Mouse (Mus musculus) stomach, embryonic 14.5 days (tissue): ENCODE data around the gene Slc38a7. TPM values are rescaled to one million over a fixed set of nuclear protein-coding genes. Genes with fewer than 3 reads are reported as not detected.

Experiments
- ATAC-seq: fragments of 200-750 bp; cut with Nextera tagmentation; 2 replicates; pipeline ENCODE4 v1.8.0; 2017; ENCODE audit warnings: low read depth, moderate TSS enrichment; ENCODE audit not compliant: insufficient number of reproducible peaks, insufficient read depth, low FRiP score
- H3K27ac ChIP-seq: fragments of 300-500 bp; sonication (generic); 2 replicates; pipeline ENCODE4 v1.5.1; 2014; ENCODE audit warnings: mild to moderate bottlenecking, low read length, moderate library complexity, mixed read lengths
- H3K27me3 ChIP-seq: fragments of 300-500 bp; sonication (generic); 2 replicates; pipeline ENCODE4 v1.6.1; 2014; ENCODE audit warnings: low read length, control low read depth, mixed read lengths; ENCODE audit not compliant: control insufficient read depth, insufficient read depth
- H3K36me3 ChIP-seq: fragments of 300-500 bp; sonication (generic); 2 replicates; pipeline ENCODE4 v1.6.1; 2014; ENCODE audit warnings: mild to moderate bottlenecking, control low read depth, low read length, moderate library complexity, mixed read lengths; ENCODE audit not compliant: control insufficient read depth, insufficient read depth
- H3K4me1 ChIP-seq: fragments of 300-500 bp; sonication (generic); 2 replicates; pipeline ENCODE4 v1.6.1; 2014; ENCODE audit warnings: low read length, control low read depth, mixed read lengths; ENCODE audit not compliant: control insufficient read depth, insufficient read depth
- H3K4me2 ChIP-seq: fragments of 300-500 bp; sonication (generic); replicated peaks from 2 replicates; pipeline ENCODE4 v1.6.1; 2014; ENCODE audit warnings: low read depth, low read length, control low read depth
- H3K4me3 ChIP-seq: fragments of 300-500 bp; sonication (generic); 2 replicates; pipeline ENCODE4 v1.5.1; 2014; ENCODE audit warnings: low read depth, low read length, control low read depth
- H3K9ac ChIP-seq: fragments of 300-500 bp; sonication (generic); replicated peaks from 2 replicates; pipeline ENCODE4 v1.6.1; 2014; ENCODE audit warnings: low read depth, mild to moderate bottlenecking, control low read depth, low read length, moderate library complexity, mixed read lengths
- H3K9me3 ChIP-seq: fragments of 300-500 bp; sonication (generic); 2 replicates; pipeline ENCODE4 v1.6.1; 2016; ENCODE audit warnings: low read depth, low read length, control low read depth; ENCODE audit not compliant: control insufficient read depth
- WGBS: fragments of 180-500 bp; shearing (Covaris S2); extraction: QIAGEN DNeasy Blood & Tissue Kit; methylation state at CpG from one replicate; pipeline ENCODE4 v1.1.7; 2014; 5-methylcytosine and 5-hydroxymethylcytosine counted together
- polyA plus RNA-seq: library from polyadenylated mRNA; unstranded; fragments of >200 nt; fragmentation: Nextera tagmentation; extraction: Ambion mirVana; gene quantifications from 2 replicates; pipeline ENCODE4 v1.2.1, GENCODE M21; 2014

The Slc38a7 gene
- polyA plus RNA-seq, result 15.0 and 16.3 TPM in 2 replicates

GRCm38 (mm10) chr8:95853102-95853843 lies at the start of gene Slc38a7:
Gene Slc38a7, minus strand, starts transcription at chr8:95853539.
- Histone ChIP-seq H3K4me3 (peak within 1 kb of the TSS; percentile 66), H3K36me3 (no peaks in the 10 kb centered on the region), H3K4me2 (peak within 1 kb of the TSS; percentile 79), H3K4me1 (peaks cover 6% of the 10 kb centered on the region; the same call in 1 of the 2 replicates), H3K27me3 (no peaks in the 10 kb centered on the region), H3K27ac (no peak within 1 kb of the TSS), H3K9me3 (no peaks in the 10 kb centered on the region), H3K9ac (peak within 1 kb of the TSS; percentile 46; the same call in 1 of the 2 replicates)
- peak; percentile 95 for ATAC-seq
- WGBS, result 14% methylated on average over 22 of the region's 22 CpGs

- ATAC-seq, result no peak
- no peak overlapping the region for H3K4me2 ChIP-seq
- no peaks in the 10 kb centered on the region for H3K36me3 ChIP-seq
Measured at GRCm38 (mm10) chr8:95901864-95902263, 48.5 kb upstream of the Slc38a7 start.

GRCm38 (mm10) chr8:95893701-95894100 lies 40.4 kb upstream of the Slc38a7 start:
- H3K9ac ChIP-seq, result no peak overlapping the region
- no peak for ATAC-seq
- H3K4me3 ChIP-seq, result no peak overlapping the region
- H3K9me3 ChIP-seq, result no peaks in the 10 kb centered on the region
- no peaks in the 10 kb centered on the region for H3K4me1 ChIP-seq
- no peaks in the 10 kb centered on the region for H3K36me3 ChIP-seq
- 84% methylated on average over 5 of the region's 5 CpGs for whole genome bisulfite sequencing
- H3K27me3 ChIP-seq, result no peaks in the 10 kb centered on the region
- H3K27ac ChIP-seq, result no peak overlapping the region
- no peak overlapping the region for H3K4me2 ChIP-seq

More at GRCm38 (mm10) chr8:95901864-95902263, 48.5 kb upstream of the Slc38a7 start:
- H3K27me3 ChIP-seq, result no peaks in the 10 kb centered on the region
- no peak overlapping the region for H3K9ac ChIP-seq
- no peaks in the 10 kb centered on the region for H3K9me3 ChIP-seq
- no peak overlapping the region for H3K27ac ChIP-seq
- no peaks in the 10 kb centered on the region for H3K4me1 ChIP-seq
- H3K4me3 ChIP-seq, result no peak overlapping the region
- WGBS, result 40% methylated on average over 7 of the region's 7 CpGs

- ATAC-seq, result peak; percentile 86
- peak within 1 kb of the TSS; percentile 81 for H3K4me3 ChIP-seq
- H3K9ac ChIP-seq, result peak within 1 kb of the TSS; percentile 43
- peaks cover 8% of the 10 kb centered on the region; the same call in 1 of the 2 replicates for H3K4me1 ChIP-seq
- 8% methylated on average over 31 of the region's 31 CpGs for WGBS
- H3K27ac ChIP-seq, result no peak within 1 kb of the TSS
- peak within 1 kb of the TSS; percentile 69 for H3K4me2 ChIP-seq
- no peaks in the 10 kb centered on the region for H3K27me3 ChIP-seq
- no peaks in the 10 kb centered on the region for H3K36me3 ChIP-seq
- no peaks in the 10 kb centered on the region for H3K9me3 ChIP-seq
Measured at GRCm38 (mm10) chr8:95888285-95889136, 35.2 kb upstream of the Slc38a7 start, which contains the start of gene Got2. Gene Got2, minus strand, starts transcription at chr8:95888547.

GRCm38 (mm10) chr8:95887578-95888284 lies 34.4 kb upstream of the Slc38a7 start:
- H3K27ac ChIP-seq, result no peak overlapping the region

GRCm38 (mm10) chr8:95886647-95887577 lies 33.6 kb upstream of the Slc38a7 start:
- WGBS, result 62% methylated on average over 17 of the region's 17 CpGs
- Histone ChIP-seq H3K27me3 (no peaks in the 10 kb centered on the region), H3K27ac (no peak overlapping the region), H3K4me1 (peaks cover 8% of the 10 kb centered on the region; the same call in 1 of the 2 replicates), H3K4me3 (peak overlapping the region; percentile 81), H3K9me3 (no peaks in the 10 kb centered on the region), H3K4me2 (peak overlapping the region; percentile 69), H3K9ac (no peak overlapping the region; the same call in 1 of the 2 replicates), H3K36me3 (no peaks in the 10 kb centered on the region)
- ATAC-seq, result no peak

More at GRCm38 (mm10) chr8:95887578-95888284, 34.4 kb upstream of the Slc38a7 start:
- no peaks in the 10 kb centered on the region for H3K9me3 ChIP-seq
- whole genome bisulfite sequencing, result under 1% methylated on average over 38 of the region's 38 CpGs
- ATAC-seq, result peak; percentile 92
- H3K4me2 ChIP-seq, result peak overlapping the region; percentile 69
- peak overlapping the region; percentile 43 for H3K9ac ChIP-seq
- no peaks in the 10 kb centered on the region for H3K36me3 ChIP-seq
- no peaks in the 10 kb centered on the region for H3K27me3 ChIP-seq
- H3K4me1 ChIP-seq, result peaks cover 8% of the 10 kb centered on the region; the same call in 1 of the 2 replicates
- peak overlapping the region; percentile 81 for H3K4me3 ChIP-seq

GRCm38 (mm10) chr8:95885966-95886365 lies 32.6 kb upstream of the Slc38a7 start:
- no peak overlapping the region for H3K27ac ChIP-seq
- ATAC-seq, result no peak
- H3K9ac ChIP-seq, result no peak overlapping the region
- no peak overlapping the region for H3K4me3 ChIP-seq
- no peak overlapping the region for H3K4me2 ChIP-seq
- no peaks in the 10 kb centered on the region for H3K27me3 ChIP-seq
- H3K9me3 ChIP-seq, result no peaks in the 10 kb centered on the region
- WGBS, result 57% methylated on average over 5 of the region's 5 CpGs
- H3K36me3 ChIP-seq, result no peaks in the 10 kb centered on the region
- H3K4me1 ChIP-seq, result peaks cover 8% of the 10 kb centered on the region; the same call in 1 of the 2 replicates
